Mouse (Mus musculus) heart, postnatal 4 days (tissue): ENCODE measurements around the gene Ranbp17. TPM values are rescaled to one million over a fixed set of nuclear protein-coding genes. Genes with fewer than 3 reads are reported as not detected.

Experiments used
- DNase-seq: peaks from one replicate; pipeline ENCODE4 v3.0.0; 2021
- total RNA-seq, 2 experiments: library from RNA; stranded (reverse); gene quantifications; 2 replicates each; pipeline ENCODE4 v1.2.3; 2021

Ranbp17 gene
- total RNA-seq, 2 experiments from 2014 or later = 6.3 to 7.0 TPM

GRCm38 (mm10) chr11:33196447-33197132 is 317.0 kb downstream of the Ranbp17 start:
- no peak for DNase-seq

GRCm38 (mm10) chr11:33195531-33196446 is 317.8 kb downstream of the Ranbp17 start:
- no peak for DNase-seq

GRCm38 (mm10) chr11:33195061-33195460 is 318.5 kb downstream of the Ranbp17 start:
- DNase-seq = no peak

GRCm38 (mm10) chr11:33193695-33194094 is 319.9 kb downstream of the Ranbp17 start:
- no peak for DNase-seq

- DNase-seq = no peak
Measured at GRCm38 (mm10) chr11:33181804-33182203, 331.7 kb downstream of the Ranbp17 start.

- DNase-seq = peak; percentile 7
Measured at GRCm38 (mm10) chr11:33180701-33181116, 332.8 kb downstream of the Ranbp17 start.

- DNase-seq = no peak
Measured at GRCm38 (mm10) chr11:33179802-33180201, 333.7 kb downstream of the Ranbp17 start.

- DNase-seq = peak; percentile 66
Measured at GRCm38 (mm10) chr11:33176525-33177245, 336.9 kb downstream of the Ranbp17 start.

GRCm38 (mm10) chr11:33175768-33176167 is 337.8 kb downstream of the Ranbp17 start:
- DNase-seq = no peak

GRCm38 (mm10) chr11:33170489-33170888 is 343.1 kb downstream of the Ranbp17 start:
- peak; percentile 67 for DNase-seq

- DNase-seq = peak; percentile 99
Measured at GRCm38 (mm10) chr11:33162998-33163506, 350.5 kb downstream of the Ranbp17 start, which contains the start of gene Npm1. Gene Npm1 (minus strand): TSS chr11:33163206.

GRCm38 (mm10) chr11:33162211-33162997 is 351.1 kb downstream of the Ranbp17 start:
- peak; percentile 78 for DNase-seq

Other genes starting within 250 kb of the Ranbp17 start
- gene Gm12117, start 237.0 kb downstream of the Ranbp17 start, total RNA-seq = under 1 TPM in 1 of 2 experiments, not detected in 1; 0.29 TPM
- gene Gabrp, start 65.2 kb upstream of the Ranbp17 start, total RNA-seq = not detected
- not detected for gene D130052B06Rik, start 85.6 kb upstream of the Ranbp17 start, total RNA-seq